Mouse (Mus musculus): ENCODE measurements around the gene Tmem235.
"Not testable (repeated sequence)": the region's sequence is repeated elsewhere in the genome, so short reads cannot be mapped to it uniquely, and the experiment has no call there.

The Tmem235 gene

DNA sequence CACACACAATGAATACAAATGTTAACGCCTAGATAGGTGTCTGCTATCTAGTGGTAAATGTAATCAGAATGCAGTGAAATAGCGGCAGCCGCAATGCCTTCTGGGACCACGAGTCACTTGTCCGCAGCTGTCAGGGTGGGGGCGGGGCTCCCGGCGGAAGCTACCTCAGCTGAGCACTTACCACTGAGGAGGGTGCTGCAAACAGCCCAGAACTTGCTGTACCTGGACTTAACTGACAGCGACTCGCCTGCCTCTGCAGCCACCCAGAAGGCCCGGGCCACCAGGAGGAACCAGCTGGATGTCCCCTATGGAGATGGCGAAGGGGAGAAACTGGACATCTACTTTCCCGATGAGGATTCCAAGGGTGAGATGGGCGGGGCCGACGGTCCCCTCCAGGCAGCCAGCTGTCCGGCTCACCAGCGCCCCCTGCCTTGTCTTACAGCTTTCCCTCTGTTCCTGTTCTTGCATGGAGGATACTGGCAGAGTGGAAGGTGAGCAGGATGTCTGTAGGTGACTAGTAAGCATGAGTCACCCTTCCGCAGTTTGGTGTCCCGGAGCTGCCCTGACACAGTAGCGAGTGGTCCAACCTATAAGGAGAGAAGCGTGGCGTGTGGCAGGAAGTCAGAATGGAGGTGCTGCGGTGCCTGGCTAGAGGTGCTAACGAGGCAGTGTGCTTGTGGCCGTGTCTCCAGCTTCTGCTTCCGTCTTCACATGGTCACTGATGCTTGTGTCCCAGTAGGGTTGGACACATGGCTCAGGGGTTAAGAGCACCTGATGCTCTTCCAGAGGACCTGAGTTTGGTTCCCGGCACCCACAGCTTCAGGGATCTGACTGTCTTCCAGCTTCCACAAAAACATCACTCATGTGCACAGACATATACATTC, 28.2 kb upstream of the Tmem235 start:
- peak; percentile 88 for DNase-seq (ENCODE audit: low spot score)

DNA sequence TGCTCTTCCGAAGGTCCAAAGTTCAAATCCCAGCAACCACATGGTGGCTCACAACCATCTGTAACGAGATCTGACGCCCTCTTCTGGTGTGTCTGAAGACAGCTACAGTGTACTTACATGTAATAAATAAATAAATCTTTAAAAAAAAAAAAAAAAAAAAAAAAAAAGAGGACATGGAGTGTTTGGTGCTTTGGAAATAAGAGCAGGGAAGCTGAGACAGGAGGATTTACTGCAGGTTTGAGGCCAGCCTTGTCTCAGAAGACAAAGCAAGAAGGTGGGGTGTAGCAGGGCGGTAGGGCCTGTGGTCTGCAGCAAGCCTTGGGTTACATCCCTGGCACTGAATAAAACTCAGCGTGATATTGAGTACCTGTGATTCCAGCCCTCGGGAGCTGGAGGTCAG, 27.0 kb upstream of the Tmem235 start:
- DNase-seq (ENCODE audit: low spot score) = not testable (repeated sequence)

DNA sequence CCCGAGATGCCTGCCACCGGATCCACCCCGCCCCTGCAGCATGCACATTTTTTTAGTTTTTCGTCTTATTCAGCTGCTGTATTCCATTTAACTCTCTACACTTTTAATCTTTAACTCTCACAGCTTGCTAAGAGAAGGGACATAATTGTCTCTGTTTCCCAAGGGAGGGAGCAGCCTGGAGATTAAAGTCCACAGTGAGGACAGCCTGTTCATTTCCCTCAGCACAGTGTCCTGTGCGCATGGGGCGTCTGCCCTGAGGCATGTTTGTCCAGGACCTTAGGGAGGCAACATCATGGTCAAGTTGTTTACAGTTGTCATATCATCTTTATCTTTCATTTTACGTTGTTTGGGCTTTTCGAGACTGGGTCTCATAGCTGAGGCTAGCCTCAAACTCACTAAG, 26.5 kb upstream of the Tmem235 start:
- no peak for DNase-seq (ENCODE audit: low spot score)

- DNase-seq (ENCODE audit: low spot score) = no peak
Observed at GRCm38 (mm10) chr11:117836306-117836705, 24.2 kb upstream of the Tmem235 start.

DNA sequence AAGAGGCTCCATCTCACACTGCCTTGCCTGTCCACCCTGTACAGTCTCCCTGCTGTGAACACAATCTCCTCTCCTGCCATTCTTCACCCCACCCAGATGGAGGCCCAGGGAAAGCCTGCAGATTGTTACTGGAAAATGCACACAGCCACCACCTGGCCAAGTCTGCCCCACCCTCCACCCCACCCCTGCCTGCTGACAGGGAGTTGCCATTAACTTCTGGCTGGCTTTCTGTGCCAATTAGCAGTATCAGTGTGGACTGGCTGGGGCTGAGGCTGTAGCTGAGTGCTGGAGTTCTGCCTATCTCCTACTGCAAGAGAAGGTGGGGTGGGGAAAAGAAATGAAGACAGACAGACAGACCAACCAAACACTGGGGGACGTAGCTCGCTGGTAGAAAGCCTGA, 22.0 kb upstream of the Tmem235 start:
- DNase-seq (ENCODE audit: low spot score) = no peak

DNA sequence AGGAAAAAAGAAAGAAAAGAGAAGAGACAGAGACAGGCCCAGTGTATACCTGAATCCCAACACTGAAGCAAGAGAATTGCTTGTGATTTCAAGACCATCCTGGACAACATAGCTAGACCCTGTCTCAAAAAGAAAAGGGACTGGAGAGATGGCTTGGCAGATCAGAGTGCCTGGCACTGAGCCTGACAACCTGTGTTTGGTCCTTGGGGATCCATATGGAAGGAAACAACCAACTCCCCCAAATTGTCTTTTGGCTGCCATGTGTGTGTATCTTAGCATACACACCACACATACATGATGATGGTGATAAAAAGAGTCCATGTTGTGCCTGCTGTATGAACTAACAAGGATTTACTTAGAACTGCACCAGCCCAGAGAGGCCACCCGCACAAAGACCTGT, 21.5 kb upstream of the Tmem235 start:
- no peak for DNase-seq (ENCODE audit: low spot score)

GRCm38 (mm10) chr11:117840910-117841309, 19.6 kb upstream of the Tmem235 start:
- no peak for DNase-seq (ENCODE audit: low spot score)

- DNase-seq (ENCODE audit: low spot score) = no peak
Observed at GRCm38 (mm10) chr11:117843434-117843833, 17.1 kb upstream of the Tmem235 start.

DNA sequence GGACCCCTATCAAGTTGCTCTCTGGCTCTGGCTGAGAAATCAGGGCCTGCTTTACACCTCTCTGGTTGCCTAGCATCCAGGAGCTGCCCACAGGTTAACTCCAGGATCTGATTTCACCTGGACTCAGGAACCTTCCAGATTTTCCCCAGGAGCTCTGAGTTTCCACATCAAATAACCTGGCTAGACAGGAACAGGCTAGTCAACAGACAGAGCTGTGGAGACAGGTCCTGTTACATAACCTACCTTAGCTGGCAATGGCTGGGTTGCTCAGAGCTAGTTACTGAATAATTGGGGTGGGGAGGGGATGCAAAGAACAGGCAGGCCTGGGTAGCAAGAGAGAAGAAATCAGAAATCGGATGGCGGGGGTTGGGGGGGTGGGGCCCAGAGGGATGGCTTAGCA, 15.6 kb upstream of the Tmem235 start:
- no peak for DNase-seq (ENCODE audit: low spot score)

DNA sequence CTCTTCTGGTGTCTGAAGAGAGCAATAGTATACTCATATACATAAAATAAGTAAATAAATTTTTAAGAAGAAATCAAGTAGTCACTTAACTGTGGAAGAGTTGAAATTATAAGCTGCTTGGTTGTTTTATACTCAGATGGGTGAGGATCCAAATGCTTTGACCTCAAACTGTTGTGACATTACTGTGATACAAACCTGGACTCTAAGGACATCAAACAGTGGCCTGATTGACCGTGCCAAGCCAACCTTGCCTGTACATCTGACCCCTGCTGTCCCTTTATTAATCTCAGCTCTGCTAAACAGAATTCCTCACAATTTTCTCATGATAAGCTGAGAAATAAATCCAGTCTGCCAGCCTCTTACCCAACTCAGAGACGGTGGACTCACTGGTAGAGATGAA, 14.9 kb upstream of the Tmem235 start:
- no peak for DNase-seq (ENCODE audit: low spot score)

DNA sequence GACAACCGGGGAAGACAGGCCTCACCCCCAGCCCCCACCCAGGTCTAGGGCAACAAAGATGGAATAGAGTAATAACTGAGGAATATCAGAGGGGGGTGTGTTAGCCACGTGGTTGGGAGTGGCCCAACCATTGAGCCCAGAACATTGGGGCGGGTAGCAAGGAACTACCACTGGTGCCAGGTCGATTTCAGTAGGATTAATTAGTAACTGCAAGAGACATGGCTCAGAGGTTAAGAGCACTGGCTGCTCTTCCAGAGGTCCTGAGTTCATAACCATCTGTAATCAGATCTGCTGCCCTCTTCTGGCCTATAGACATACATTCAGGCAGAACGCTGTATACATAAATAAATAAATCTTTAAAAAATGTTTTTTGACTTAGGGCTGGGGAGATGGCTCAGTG, 13.9 kb upstream of the Tmem235 start:
- DNase-seq (ENCODE audit: low spot score) = no peak

- DNase-seq (ENCODE audit: low spot score) = no peak
Observed at GRCm38 (mm10) chr11:117847593-117848215, 12.8 kb upstream of the Tmem235 start.

DNA sequence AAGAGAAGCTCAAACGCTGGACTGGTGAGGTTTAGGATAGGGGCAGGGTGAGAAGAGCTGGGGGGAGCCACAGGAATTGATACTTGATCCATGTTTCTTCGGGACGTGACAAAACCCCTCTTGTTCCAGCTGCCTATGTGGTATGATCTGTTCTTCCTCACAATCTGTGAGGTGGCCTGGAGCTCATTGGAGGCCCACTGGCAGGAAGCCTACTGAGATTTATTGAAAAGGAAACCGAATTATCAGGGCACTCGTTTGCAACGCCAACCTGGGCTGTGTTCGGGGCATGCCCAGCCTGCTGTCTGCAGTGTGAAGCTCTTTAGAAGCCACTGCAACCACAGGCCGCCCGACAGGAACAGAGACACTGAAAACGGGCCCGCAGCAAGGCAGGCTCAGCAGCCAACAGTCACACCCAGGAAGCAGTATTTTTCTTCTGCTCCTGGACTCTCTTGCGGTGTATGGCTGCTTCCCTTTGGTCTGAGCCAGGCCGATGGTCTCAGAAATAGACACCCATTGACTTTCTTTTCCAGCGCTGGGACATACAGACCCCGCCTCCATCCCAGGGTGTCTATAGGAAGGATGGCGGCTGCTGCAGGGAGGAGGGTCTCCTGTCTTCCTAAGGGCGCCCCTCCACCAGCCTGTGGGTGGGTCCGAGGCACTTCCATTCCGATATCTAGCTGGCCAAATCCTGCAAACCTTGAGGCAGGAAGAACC, 12.1 kb upstream of the Tmem235 start:
- no peak for DNase-seq (ENCODE audit: low spot score)

DNA sequence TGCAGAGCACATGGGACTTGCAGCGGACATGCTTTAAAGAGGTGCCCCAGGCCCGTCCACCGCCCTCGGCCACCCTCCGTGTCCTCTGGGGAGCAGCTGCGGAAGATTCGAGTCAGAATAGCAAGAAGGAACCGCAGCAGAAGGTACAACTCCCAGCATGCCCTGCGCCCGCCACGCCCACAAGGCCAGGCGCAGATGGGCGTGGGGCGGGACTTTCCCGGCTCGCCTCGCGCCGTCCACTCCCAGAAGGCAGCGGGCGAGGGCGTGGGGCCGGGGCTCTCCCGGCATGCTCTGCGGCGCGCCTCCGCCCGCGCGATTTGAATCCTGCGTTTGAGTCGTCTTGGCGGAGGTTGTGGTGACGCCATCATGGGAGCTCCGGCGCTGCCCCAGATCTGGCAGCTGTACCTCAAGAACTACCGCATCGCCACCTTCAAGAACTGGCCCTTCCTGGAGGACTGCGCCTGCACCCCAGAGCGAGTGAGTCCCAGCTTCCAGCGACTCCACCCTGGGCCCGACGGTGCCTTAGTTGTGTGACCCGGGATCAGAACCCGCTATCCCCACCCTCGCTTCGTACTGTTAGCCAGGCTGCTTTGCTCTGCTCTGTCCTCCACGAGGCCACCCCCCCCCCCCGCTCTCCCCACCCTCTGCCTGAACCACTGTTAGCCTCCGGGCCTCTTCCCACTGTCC, 11.4 kb upstream of the Tmem235 start, which contains the start of gene Birc5:
Gene Birc5 (plus strand): TSS at position 267 of the 687 bp plus-strand sequence.
- DNase-seq (ENCODE audit: low spot score) = peak; percentile 98

GRCm38 (mm10) chr11:117852875-117853274, 7.7 kb upstream of the Tmem235 start:
- no peak for DNase-seq (ENCODE audit: low spot score)

DNA sequence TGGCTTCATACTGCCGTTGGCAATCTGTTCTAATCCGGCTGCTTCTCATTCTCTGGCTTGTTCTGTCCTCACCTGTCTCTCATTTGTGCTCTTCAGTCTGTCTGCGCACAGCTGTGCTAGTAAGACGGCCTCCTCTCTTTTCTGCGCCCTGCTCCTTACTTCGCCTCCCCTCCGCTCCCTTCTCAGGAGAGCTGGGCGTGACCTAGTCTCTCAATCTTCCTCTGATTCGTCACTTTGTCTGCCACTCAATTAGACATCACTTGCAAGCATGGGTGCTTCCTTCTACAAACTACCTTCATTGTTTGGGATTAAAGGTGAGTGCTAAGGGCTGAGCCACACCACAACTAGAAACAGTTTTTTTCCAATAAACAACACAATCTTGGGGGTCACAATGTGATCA, 6.3 kb upstream of the Tmem235 start:
- DNase-seq (ENCODE audit: low spot score) = no peak

DNA sequence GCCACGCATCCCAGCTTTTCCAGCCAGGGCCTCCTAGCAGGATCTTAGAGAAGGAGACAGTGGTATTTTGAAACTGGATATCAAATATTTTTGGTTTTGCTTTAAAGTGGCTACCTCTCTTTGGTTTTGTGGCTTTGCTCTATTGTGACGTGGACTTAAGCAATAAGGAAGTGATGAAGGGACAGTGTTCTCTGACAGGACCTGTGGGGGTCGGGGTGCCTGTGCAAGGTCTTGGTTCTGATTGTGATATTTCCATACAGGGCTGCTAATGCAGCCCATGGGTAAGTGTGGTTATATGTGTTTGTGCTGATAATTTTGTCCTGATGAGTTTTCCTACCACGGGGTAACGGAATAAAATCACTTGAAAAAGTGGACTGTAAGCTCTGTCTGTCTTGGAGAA, 5.2 kb upstream of the Tmem235 start:
- DNase-seq (ENCODE audit: low spot score) = no peak

DNA sequence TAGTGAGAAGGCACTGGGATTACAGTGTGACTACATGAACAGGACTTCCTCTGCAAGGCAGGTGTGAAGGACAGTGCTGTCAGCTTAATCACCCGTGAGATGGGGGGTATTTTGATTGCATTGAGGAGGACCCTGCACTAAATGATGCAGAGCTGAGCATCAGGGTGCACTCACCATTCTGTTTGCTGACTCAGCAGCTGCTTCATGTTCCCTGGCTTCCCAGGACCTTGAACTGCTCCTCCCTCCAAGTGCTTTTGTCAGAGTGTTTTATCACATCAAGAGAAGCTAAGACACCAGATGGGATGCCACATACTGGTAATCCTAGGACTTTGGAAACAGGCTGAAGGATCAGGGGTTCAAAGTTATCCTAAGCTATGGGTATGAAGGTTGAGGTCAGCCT, 4.6 kb upstream of the Tmem235 start:
- no peak for DNase-seq (ENCODE audit: low spot score)

DNA sequence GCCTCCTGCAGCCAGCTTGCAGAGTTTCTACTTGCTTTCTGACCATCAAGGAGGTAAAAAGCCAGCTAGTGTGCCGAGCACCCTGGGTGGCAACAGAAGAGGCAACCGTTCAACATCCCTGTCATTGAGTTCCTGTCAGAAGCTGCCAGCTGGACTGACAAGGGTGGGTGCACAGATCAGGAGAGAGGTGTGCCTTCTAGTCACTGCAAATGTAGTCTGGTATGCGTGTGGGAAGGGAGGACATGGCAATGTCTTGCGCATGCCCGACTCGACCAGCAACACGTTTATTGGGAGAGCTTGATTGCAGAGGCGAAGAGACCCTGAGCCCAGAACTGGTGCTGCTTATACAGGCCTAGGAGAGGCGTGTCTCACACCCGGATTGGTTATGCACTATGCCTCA, 3.1 kb upstream of the Tmem235 start:
- no peak for DNase-seq (ENCODE audit: low spot score)

DNA sequence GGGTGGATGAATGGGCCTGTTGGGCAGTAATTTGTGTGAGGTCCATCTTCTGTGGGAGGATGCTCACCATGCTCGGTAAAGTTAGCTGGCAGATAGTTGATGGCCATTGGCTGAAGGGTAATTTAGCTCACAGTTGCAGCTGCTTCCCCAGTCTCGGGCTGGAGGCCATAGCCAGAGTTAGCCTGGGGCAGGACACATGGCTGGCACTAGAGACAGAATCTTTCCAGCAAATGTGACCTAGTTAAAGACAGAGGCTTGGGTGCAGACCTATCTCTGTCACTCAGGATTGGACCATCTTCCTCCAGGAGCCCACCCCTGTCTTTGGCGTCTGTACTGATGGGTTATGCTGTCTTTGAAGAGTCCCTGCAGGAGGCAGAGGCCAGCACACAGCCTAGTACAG, 2.2 kb upstream of the Tmem235 start:
- DNase-seq (ENCODE audit: low spot score) = no peak

DNA sequence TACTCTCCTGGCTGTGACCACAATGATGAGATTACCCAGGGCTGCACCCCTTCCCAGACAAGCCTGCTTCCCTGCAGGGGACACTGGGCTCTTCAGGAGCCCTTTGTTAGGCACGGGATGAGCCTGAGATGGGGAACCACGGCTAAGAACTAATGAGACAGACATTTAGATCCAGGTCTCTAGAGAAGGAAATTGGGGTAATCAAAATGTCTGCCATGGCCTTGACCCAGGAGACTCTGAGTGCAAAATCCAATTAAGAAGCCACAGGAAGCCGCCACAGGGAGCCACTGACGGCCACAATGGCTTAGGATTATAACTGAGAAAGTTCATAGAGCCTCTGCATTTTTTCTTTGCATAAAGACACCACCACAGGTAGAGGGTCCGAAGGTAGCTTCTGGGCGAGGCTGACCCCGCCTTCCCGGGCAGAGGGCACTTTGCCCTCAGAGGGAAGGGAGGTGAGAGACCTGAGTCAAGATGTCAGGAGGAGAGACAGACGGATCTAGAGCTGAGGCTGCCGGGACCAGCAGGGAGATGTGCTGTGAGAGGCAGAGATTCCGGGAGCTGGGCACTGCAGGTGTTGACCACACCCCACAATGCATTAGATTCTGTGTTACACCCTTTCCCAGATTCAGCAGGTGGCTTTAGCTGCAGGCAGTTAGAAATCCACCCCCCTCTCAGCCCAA, 2.8 kb downstream of the Tmem235 start:
- no peak for DNase-seq (ENCODE audit: low spot score)

DNA sequence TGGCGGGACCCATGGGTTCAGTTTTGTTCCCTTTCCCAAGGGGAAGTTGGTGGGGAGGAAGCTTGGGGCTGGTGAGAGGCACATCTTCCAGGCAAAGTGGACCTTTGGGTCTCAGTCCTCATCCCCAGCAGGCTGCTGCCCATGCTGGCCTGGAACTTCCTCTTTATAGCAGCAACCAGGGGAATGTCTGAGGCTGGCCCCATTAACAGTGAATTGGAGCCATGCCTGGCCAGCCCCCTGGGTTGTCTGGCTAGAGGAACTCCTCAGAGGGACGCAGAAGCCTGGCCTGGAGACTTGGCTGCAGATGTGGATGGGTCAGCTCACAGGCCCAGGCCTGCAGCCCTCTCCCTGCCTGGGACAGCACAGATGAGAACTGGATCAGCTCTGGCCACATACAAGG, 4.3 kb downstream of the Tmem235 start:
- no peak for DNase-seq (ENCODE audit: low spot score)
